Mouse (Mus musculus) CH12.LX (cell line): Measurements from ENCODE around the gene Slc6a16. TPM values are rescaled to one million over a fixed set of nuclear protein-coding genes. Genes with fewer than 3 reads are reported as not detected.

Experiments used
- DNase-seq: peaks from one replicate; pipeline ENCODE4 v3.0.0-alpha.2; 2013; ENCODE audit errors: extremely low read depth
- H3K27ac ChIP-seq: 2 replicates; pipeline ENCODE4 v1.5.1; 2012; ENCODE audit warnings: low read depth, mild to moderate bottlenecking, control low read depth, moderate library complexity; ENCODE audit not compliant: insufficient read depth
- H3K27me3 ChIP-seq: replicated peaks from 2 replicates; pipeline ENCODE3; 2012; ENCODE audit warnings: inconsistent platforms
- H3K36me3 ChIP-seq, 2 experiments: replicated peaks in 1 of 2; 2 replicates each; pipeline versions ENCODE3 to v1.6.1; 2012; ENCODE audit warnings: inconsistent platforms in 1 of 2, low read length in 1 of 2, mild to moderate bottlenecking in 1 of 2, mixed read lengths in 1 of 2, moderate library complexity in 1 of 2; ENCODE audit not compliant: control insufficient read depth in 1 of 2, insufficient read depth in 1 of 2
- H3K4me1 ChIP-seq, 2 experiments: 2 replicates each; pipeline ENCODE4 v1.6.1; 2012; ENCODE audit warnings: inconsistent platforms in 1 of 2, moderate library complexity in 1 of 2; ENCODE audit not compliant: insufficient read depth in 2 of 2, control insufficient read depth in 1 of 2
- H3K4me2 ChIP-seq: 2 replicates; pipeline ENCODE4 v1.6.1; 2012; ENCODE audit warnings: low read depth, mild to moderate bottlenecking, control low read depth; ENCODE audit not compliant: poor library complexity, insufficient read depth, severe bottlenecking
- H3K4me3 ChIP-seq, 3 experiments: fragments of 150-350 bp in 1 of 3; sonication (generic) in 1 of 3; replicated peaks in 1 of 3; 2 replicates each; pipeline versions ENCODE3 to v1.5.1; 2011 to 2012; ENCODE audit warnings: low read depth in 2 of 3, low read length in 2 of 3, mild to moderate bottlenecking in 2 of 3, moderate library complexity in 2 of 3, control low read depth in 1 of 3, improper control_type of control experiment in 1 of 3, inconsistent platforms in 1 of 3, mixed read lengths in 1 of 3; ENCODE audit not compliant: poor library complexity in 1 of 3
- H3K79me2 ChIP-seq: replicated peaks from 2 replicates; pipeline ENCODE4 v1.6.1; 2012; ENCODE audit warnings: mild to moderate bottlenecking, moderate library complexity; ENCODE audit not compliant: control insufficient read depth, poor library complexity, insufficient read depth, severe bottlenecking; ENCODE audit errors: extremely low read depth
- H3K9ac ChIP-seq: 2 replicates; pipeline ENCODE4 v1.6.1; 2012; ENCODE audit warnings: low read depth, mild to moderate bottlenecking, control low read depth, moderate library complexity; ENCODE audit not compliant: insufficient read depth
- H3K9me3 ChIP-seq: replicated peaks from 2 replicates; pipeline ENCODE3; 2012; ENCODE audit warnings: low read length, inconsistent platforms, mixed read lengths
- CHD1 ChIP-seq: IDR thresholded peaks from 2 replicates; pipeline ENCODE4 v1.6.1; 2012; ENCODE audit warnings: low read depth, low read length, improper control_type of control experiment, inconsistent platforms
- CHD2 ChIP-seq: IDR thresholded peaks from 2 replicates; pipeline ENCODE4 v1.6.1; 2011; ENCODE audit warnings: low read length, improper control_type of control experiment
- E2F4 ChIP-seq: IDR thresholded peaks from 2 replicates; pipeline ENCODE4 v1.6.1; 2011; ENCODE audit warnings: low read depth, low read length, improper control_type of control experiment; ENCODE audit not compliant: insufficient replicate concordance
- ELF1 ChIP-seq: IDR thresholded peaks from 2 replicates; pipeline ENCODE4 v1.6.1; 2014; ENCODE audit warnings: low read depth, mild to moderate bottlenecking, inconsistent platforms, low read length, improper control_type of control experiment
- EP300 ChIP-seq: IDR thresholded peaks from 2 replicates; pipeline ENCODE4 v1.6.1; 2011; ENCODE audit warnings: low read length, improper control_type of control experiment
- ETS1 ChIP-seq: conservative IDR thresholded peaks from 2 replicates; pipeline ENCODE4 v1.6.1; 2012; ENCODE audit warnings: low read depth, mild to moderate bottlenecking, inconsistent platforms, low read length, improper control_type of control experiment, moderate library complexity
- GABPA ChIP-seq: IDR thresholded peaks from 2 replicates; pipeline ENCODE4 v1.6.1; 2012; ENCODE audit warnings: low read depth, low read length, improper control_type of control experiment, inconsistent platforms; ENCODE audit not compliant: insufficient replicate concordance
- HCFC1 ChIP-seq: IDR thresholded peaks from 2 replicates; pipeline ENCODE4 v1.6.1; 2012; ENCODE audit warnings: low read depth, mild to moderate bottlenecking, inconsistent platforms, low read length, improper control_type of control experiment
- IRF4 ChIP-seq: IDR thresholded peaks from 2 replicates; pipeline ENCODE4 v1.6.1; 2014; ENCODE audit warnings: low read depth, mild to moderate bottlenecking, inconsistent platforms, low read length, improper control_type of control experiment
- JUND ChIP-seq: conservative IDR thresholded peaks from 2 replicates; pipeline ENCODE4 v1.6.1; 2011; ENCODE audit warnings: low read depth, low read length, improper control_type of control experiment
- KAT2A ChIP-seq: IDR thresholded peaks from 2 replicates; pipeline ENCODE4 v1.6.1; 2012; ENCODE audit warnings: low read length, improper control_type of control experiment, inconsistent platforms; ENCODE audit not compliant: insufficient replicate concordance
- MAX ChIP-seq: IDR thresholded peaks from 2 replicates; pipeline ENCODE4 v1.6.1; 2011; ENCODE audit warnings: low read length, improper control_type of control experiment
- MAZ ChIP-seq: IDR thresholded peaks from 2 replicates; pipeline ENCODE4 v1.6.1; 2012; ENCODE audit warnings: low read depth, mild to moderate bottlenecking, inconsistent platforms, low read length, improper control_type of control experiment, moderate library complexity
- MEF2A ChIP-seq: IDR thresholded peaks from 2 replicates; pipeline ENCODE4 v1.6.1; 2014; ENCODE audit warnings: low read depth, mild to moderate bottlenecking, inconsistent platforms, low read length, improper control_type of control experiment, borderline replicate concordance
- MYC ChIP-seq: IDR thresholded peaks from 2 replicates; pipeline ENCODE4 v1.6.1; 2011; ENCODE audit warnings: low read depth, mild to moderate bottlenecking, improper control_type of control experiment, low read length
- NRF1 ChIP-seq: IDR thresholded peaks from 2 replicates; pipeline ENCODE4 v1.6.1; 2014; ENCODE audit warnings: low read depth, mild to moderate bottlenecking, inconsistent platforms, low read length, improper control_type of control experiment, moderate library complexity
- POLR2A ChIP-seq: IDR thresholded peaks from 2 replicates; pipeline ENCODE4 v1.6.1; 2011; ENCODE audit warnings: low read depth, mild to moderate bottlenecking, improper control_type of control experiment, low read length
- POLR2AphosphoS2 ChIP-seq: IDR thresholded peaks from 2 replicates; pipeline ENCODE4 v1.6.1; 2011; ENCODE audit warnings: low read depth, low read length, improper control_type of control experiment
- RAD21 ChIP-seq: IDR thresholded peaks from 2 replicates; pipeline ENCODE4 v1.6.1; 2011; ENCODE audit warnings: low read depth, mild to moderate bottlenecking, low read length, improper control_type of control experiment, moderate library complexity
- RCOR1 ChIP-seq: conservative IDR thresholded peaks from 2 replicates; pipeline ENCODE4 v1.6.1; 2012; ENCODE audit warnings: low read depth, mild to moderate bottlenecking, inconsistent platforms, low read length, improper control_type of control experiment
- SMC3 ChIP-seq: IDR thresholded peaks from 2 replicates; pipeline ENCODE4 v1.6.1; 2011; ENCODE audit warnings: low read depth, low read length, improper control_type of control experiment
- UBTF ChIP-seq: IDR thresholded peaks from 2 replicates; pipeline ENCODE4 v1.6.1; 2012; ENCODE audit warnings: low read depth, mild to moderate bottlenecking, inconsistent platforms, low read length, improper control_type of control experiment, moderate library complexity
- USF1 ChIP-seq: IDR thresholded peaks from 2 replicates; pipeline ENCODE4 v1.6.1; 2014; ENCODE audit warnings: low read depth, mild to moderate bottlenecking, inconsistent platforms, low read length, improper control_type of control experiment
- ZMIZ1 ChIP-seq: IDR thresholded peaks from 2 replicates; pipeline ENCODE4 v1.6.1; 2012; ENCODE audit warnings: low read depth, mild to moderate bottlenecking, inconsistent platforms, low read length, improper control_type of control experiment
- ZNF384 ChIP-seq: IDR thresholded peaks from 2 replicates; pipeline ENCODE4 v1.6.1; 2012; ENCODE audit warnings: low read depth, low read length, improper control_type of control experiment, inconsistent platforms
- dilution Hi-C: fragments of 300-500 bp; cut with MboI; formaldehyde crosslinking; loops from 2 replicates; pipeline ENCODE4 v1.14.3; 2020; ENCODE audit warnings: low sequenced_read_pairs; ENCODE audit not compliant: extremely low pct_unique_long_range_greater_than_20kb, extremely low pct_ligation_motif_present
- in situ Hi-C: fragments of 300-500 bp; cut with MboI; formaldehyde crosslinking; loops from 3 replicates; pipeline ENCODE4 v1.14.3; 2019; ENCODE audit warnings: low sequenced_read_pairs, low pct_ligation_motif_present, low pct_unique_long_range_greater_than_20kb, mixed read lengths
- polyA plus RNA-seq: library from polyadenylated mRNA; unstranded; fragments of >175 nt; gene quantifications from 2 replicates; pipeline ENCODE4 v1.2.1, GENCODE M21; 2012; ENCODE audit warnings: low read depth; ENCODE audit not compliant: insufficient read length
- total RNA-seq, 2 experiments: library from RNA; depleted of rRNA; stranded (reverse); fragments of 300-350 nt in 1 of 2; fragments of >200 nt in 1 of 2; gene quantifications; 2 replicates each; pipeline ENCODE4 v1.2.3; 2012 to 2014

The Slc6a16 gene
- total and polyA plus RNA-seq, 3 experiments = 0.08 to 0.37 (median 0.13) TPM

DNA sequence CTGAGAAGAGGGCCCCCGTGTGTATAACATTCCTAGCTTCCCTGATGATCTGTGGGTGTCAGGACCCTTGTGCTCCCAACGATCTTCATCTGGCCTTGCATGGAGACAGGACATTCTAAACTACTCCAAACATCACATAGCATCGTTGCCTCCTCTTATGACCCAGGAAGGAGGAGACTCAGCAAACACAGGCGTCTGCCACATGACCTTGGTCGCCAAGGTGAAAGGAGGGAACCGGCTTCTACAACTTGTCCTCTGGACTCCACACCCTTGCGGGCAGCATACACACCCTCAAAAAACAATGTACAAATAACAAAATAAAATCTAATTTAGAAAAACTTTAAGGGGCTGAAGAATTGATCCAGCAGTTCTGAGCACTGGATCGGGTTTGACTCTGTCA, 71.1 kb downstream of the Slc6a16 start:
- in situ Hi-C loops = no loop called here
- H3K9ac ChIP-seq = no peak overlapping the region
- DNase-seq = no peak

DNA sequence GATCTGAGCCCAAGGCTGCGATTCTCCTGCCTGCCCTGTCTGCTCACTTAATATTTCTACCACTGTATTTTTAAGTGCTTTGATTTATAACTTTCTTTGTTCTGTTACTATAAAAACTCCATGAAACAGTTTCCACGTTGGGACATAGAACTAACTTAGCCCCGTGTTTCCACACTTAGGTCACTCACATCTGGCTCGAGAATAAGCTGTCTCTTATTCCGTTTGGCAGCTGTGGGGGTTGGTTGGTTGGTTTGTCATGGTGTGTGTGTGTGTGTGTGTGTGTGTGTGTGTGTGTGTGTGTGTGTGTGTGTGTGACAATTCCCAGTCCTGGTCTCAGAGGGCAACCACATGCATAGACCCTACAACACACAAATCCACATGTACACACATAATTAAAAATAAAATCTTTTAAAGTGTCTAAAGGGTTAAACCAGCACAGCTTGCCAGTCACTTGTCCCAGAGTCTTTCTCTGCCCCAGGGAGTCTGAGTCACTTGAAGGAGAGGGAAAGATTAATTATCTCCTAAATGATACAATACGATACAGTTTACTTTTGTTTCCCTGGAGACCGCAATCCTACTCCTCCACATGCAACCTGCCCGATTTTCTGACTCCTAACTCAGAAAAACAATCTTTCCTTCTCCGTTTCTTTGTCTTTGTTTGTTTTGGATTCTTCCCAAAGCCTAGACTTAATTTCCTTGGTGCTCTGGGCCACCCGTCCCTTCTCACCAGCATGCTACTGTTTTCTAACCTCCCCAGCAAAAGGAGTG, 72.0 kb downstream of the Slc6a16 start:
- no peak overlapping the region for H3K4me3 ChIP-seq
- peaks cover 0 to 6% of the 10 kb centered on the region in 2 experiments for H3K36me3 ChIP-seq
- no peaks in the 10 kb centered on the region for H3K9me3 ChIP-seq
- H3K4me2 ChIP-seq = no peak overlapping the region
- H3K4me1 ChIP-seq = peaks cover 5 to 16% of the 10 kb centered on the region in 2 experiments
- no peak overlapping the region for H3K9ac ChIP-seq
- dilution Hi-C loops (no loop called here), in situ Hi-C loops (no loop called here)
- peaks cover 1% of the 10 kb centered on the region for H3K27me3 ChIP-seq
- TF ChIP-seq MAZ (no peak), ZMIZ1 (no peak), NRF1 (no peak), MEF2A (no peak), CHD1 (no peak), JUND (no peak), USF1 (no peak), IRF4 (no peak), ETS1 (no peak), CHD2 (no peak), SMC3 (no peak), HCFC1 (no peak), ELF1 (no peak)
- H3K79me2 ChIP-seq = no peaks in the 10 kb centered on the region
- no peak for DNase-seq
- H3K27ac ChIP-seq = no peak overlapping the region

More for the DNA sequence above, 71.1 kb downstream of the Slc6a16 start:
- dilution Hi-C loops = no loop called here
- H3K4me1 ChIP-seq = peaks cover 5 to 18% of the 10 kb centered on the region in 2 experiments
- H3K27me3 ChIP-seq = peaks cover 1% of the 10 kb centered on the region
- H3K36me3 ChIP-seq = peaks cover 0 to 6% of the 10 kb centered on the region in 2 experiments
- no peaks in the 10 kb centered on the region for H3K9me3 ChIP-seq
- H3K27ac ChIP-seq = no peak overlapping the region
- no peak for TF ChIP-seq ZMIZ1
- no peak for TF ChIP-seq USF1
- TF ChIP-seq POLR2A = no peak
- TF ChIP-seq CHD1 = no peak
- no peak for TF ChIP-seq GABPA
- TF ChIP-seq ZNF384 = no peak
- TF ChIP-seq E2F4 = no peak
- TF ChIP-seq RCOR1 = no peak
- TF ChIP-seq RAD21 = no peak
- TF ChIP-seq KAT2A = no peak
- TF ChIP-seq IRF4 = no peak
- no peak for TF ChIP-seq MYC
- TF ChIP-seq MAX = no peak
- no peak for TF ChIP-seq SMC3
- TF ChIP-seq EP300 = no peak
- TF ChIP-seq UBTF = no peak
- TF ChIP-seq ELF1 = no peak
- TF ChIP-seq HCFC1 = no peak
- TF ChIP-seq POLR2AphosphoS2 = no peak
- H3K4me2 ChIP-seq = no peak overlapping the region
- H3K4me3 ChIP-seq = no peak overlapping the region
- no peaks in the 10 kb centered on the region for H3K79me2 ChIP-seq
